Mouse (Mus musculus) monocyte, adult 5-6 weeks (primary cell): ENCODE measurements around the gene Podn. TPM values are rescaled to one million over a fixed set of nuclear protein-coding genes. Genes with fewer than 3 reads are reported as not detected.

Experiments used
- ATAC-seq: fragments of 153-309, 156-312 bp; replicated peaks from 2 replicates; pipeline ENCODE4 v1.8.0; 2017; ENCODE audit warnings: mild to moderate bottlenecking; ENCODE audit not compliant: low TSS enrichment, insufficient number of reproducible peaks, severe bottlenecking, poor library complexity, low FRiP score
- total RNA-seq: library from RNA; stranded (forward); fragments of 200-1000, 200-491, 200-594 nt; gene quantifications from 3 replicates; pipeline ENCODE4 v1.2.3, GENCODE M21; 2017

Gene Podn
- total RNA-seq, 1 experiment from 2014 or later = not detected

- ATAC-seq = no peak
These were observed 111.8 kb downstream of the Podn start for GRCm38 (mm10) chr4:107984282-107984981.

- ATAC-seq = no peak
These were observed 112.5 kb downstream of the Podn start for GRCm38 (mm10) chr4:107983717-107984116.

GRCm38 (mm10) chr4:107980002-107980600 is 116.1 kb downstream of the Podn start:
- no peak for ATAC-seq

GRCm38 (mm10) chr4:107979530-107979929 is 116.7 kb downstream of the Podn start:
- ATAC-seq = no peak

- no peak for ATAC-seq
These were observed 118.7 kb downstream of the Podn start for GRCm38 (mm10) chr4:107977593-107977992.

- no peak for ATAC-seq
These were observed 121.2 kb downstream of the Podn start for GRCm38 (mm10) chr4:107975004-107975403.

- no peak for ATAC-seq
These were observed 121.7 kb downstream of the Podn start for GRCm38 (mm10) chr4:107974527-107974926.

GRCm38 (mm10) chr4:107971162-107971561 is 125.1 kb downstream of the Podn start:
- ATAC-seq = no peak

GRCm38 (mm10) chr4:107969781-107970180 is 126.5 kb downstream of the Podn start:
- no peak for ATAC-seq

- ATAC-seq = no peak
These were observed 128.1 kb downstream of the Podn start, which contains the start of gene Slc1a7 for GRCm38 (mm10) chr4:107967966-107968682. Gene Slc1a7 (plus strand): TSS chr4:107968332.

- ATAC-seq = no peak; the same call in 1 of the 2 replicates
These were observed 129.7 kb downstream of the Podn start for GRCm38 (mm10) chr4:107966416-107967109.

Other genes starting within 250 kb of the Podn start
- gene Magoh, start 216.7 kb downstream of the Podn start, total RNA-seq = 160 to 206 TPM (median 163 TPM) in 3 replicates
- gene 0610037L13Rik, start 206.6 kb downstream of the Podn start, total RNA-seq = 42.0 to 51.1 TPM (median 43.1 TPM) in 3 replicates
- gene Cpt2, start 172.8 kb downstream of the Podn start, total RNA-seq = 3.9 to 14.6 TPM (median 7.4 TPM) in 3 replicates
- not detected in 3 replicates for gene Slc1a7, start 128.1 kb downstream of the Podn start, total RNA-seq
- 304 to 385 TPM (median 344 TPM) in 3 replicates for gene Scp2, start 48.6 kb upstream of the Podn start, total RNA-seq
- gene Echdc2, start 69.0 kb upstream of the Podn start, total RNA-seq = 0.49 TPM in 1 of 3 replicates, not detected in the others
- not detected in 3 replicates for gene Zyg11a, start 121.6 kb upstream of the Podn start, total RNA-seq
- gene Zyg11b, start 204.7 kb upstream of the Podn start, total RNA-seq = 21.1 to 28.9 TPM (median 23.0 TPM) in 3 replicates
- gene Coa7, start 231.7 kb upstream of the Podn start, total RNA-seq = 5.1 to 9.4 TPM (median 8.6 TPM) in 3 replicates